8 mouse cellular contexts compared by ENCODE assay signal in genomic region chr7:90444206-90444605, GRCm38 (mm10). TPM values are rescaled to one million over a fixed set of nuclear protein-coding genes. Genes with fewer than 3 reads are reported as not detected.
DNase-seq lines count a peak whose midpoint lies in the region; ATAC-seq lines count a peak whose summit lies in the region.

No protein-coding gene starts in this region.

- no peaks in the 10 kb centered on the region for H3K9me3 ChIP-seq in midbrain, embryonic 16.5 days (replicated peaks; ENCODE audit: control insufficient read depth, low read length, poor library complexity, severe bottlenecking)

- H3K9ac ChIP-seq in midbrain, embryonic 16.5 days (ENCODE audit: low read depth, low read length), result peak overlapping the region; percentile 99

- peak overlapping the region; percentile 83 for H3K4me2 ChIP-seq in midbrain, embryonic 16.5 days (ENCODE audit: low read length)

- no peak overlapping the region for H3K27ac ChIP-seq in midbrain, embryonic 16.5 days (ENCODE audit: low read length)

- ATAC-seq in CD4-positive, CD25-positive, alpha-beta regulatory T cell, adult 4 months, result no peak
- ATAC-seq in midbrain, embryonic 16.5 days, result no peak

- H3K4me1 ChIP-seq in midbrain, embryonic 16.5 days (ENCODE audit: control insufficient read depth, insufficient read depth, low read length), result peaks cover 15% of the 10 kb centered on the region

- H3K4me3 ChIP-seq in midbrain, embryonic 16.5 days (ENCODE audit: low read depth, low read length), result peak overlapping the region; percentile 99

- peak; percentile 39 for DNase-seq in CD4-positive, CD25-positive, alpha-beta regulatory T cell, adult 2 months (ENCODE audit: low read depth, low spot score)
- DNase-seq in thymus, postnatal 4 days, result peak; percentile 18
- no peak for DNase-seq in thymus, postnatal 10 days (ENCODE audit: low spot score in 2 of 2)
- DNase-seq in induced T-regulatory cell, adult 2 months (ENCODE audit: low read depth), result peak; percentile 61
- no peak for DNase-seq in ovary, postnatal 10 days (ENCODE audit: low spot score)
- DNase-seq in frontal cortex, postnatal 36 days (ENCODE audit: low spot score in 2 of 2), result no peak

- H3K27me3 ChIP-seq in midbrain, embryonic 16.5 days (ENCODE audit: control insufficient read depth, insufficient read depth, low read depth, low read length), result no peaks in the 10 kb centered on the region

- H3K36me3 ChIP-seq in midbrain, embryonic 16.5 days (ENCODE audit: control insufficient read depth, insufficient read depth, low read length), result peaks cover 2% of the 10 kb centered on the region; the same call in 1 of the 2 replicates

- WGBS in midbrain, embryonic 16.5 days, result 0% methylated on average over 6 of the region's 6 CpGs

RNA-seq across cellular contexts. Expression of gene Crebzf, which starts 1.7 kb away (rescaled TPM):
- 10 to 100 TPM; 13.7 to 29.0 TPM for polyA plus RNA-seq in CD4-positive, CD25-positive, alpha-beta regulatory T cell, adult 4 months (2017; shearing (Covaris generic))
- 27.8 and 36.1 TPM in 2 replicates for polyA plus RNA-seq in midbrain, embryonic 16.5 days (2015; fragmentation: Nextera tagmentation; extraction: Ambion mirVana)

RNA-seq across cellular contexts. Expression of gene Tmem126a, which starts 12.8 kb away (rescaled TPM):
- polyA plus RNA-seq in CD4-positive, CD25-positive, alpha-beta regulatory T cell, adult 4 months (2017; shearing (Covaris generic)), result 10 to 100 TPM; 67.2 to 77.1 TPM
- polyA plus RNA-seq in midbrain, embryonic 16.5 days (2015; fragmentation: Nextera tagmentation; extraction: Ambion mirVana), result 126 and 128 TPM in 2 replicates

RNA-seq across cellular contexts. Expression of gene Ccdc89, which starts 17.8 kb away (rescaled TPM):
- polyA plus RNA-seq in CD4-positive, CD25-positive, alpha-beta regulatory T cell, adult 4 months (2017; shearing (Covaris generic)), result not detected
- polyA plus RNA-seq in midbrain, embryonic 16.5 days (2015; fragmentation: Nextera tagmentation; extraction: Ambion mirVana), result 2.1 and 2.4 TPM in 2 replicates

RNA-seq across cellular contexts. Expression of gene Tmem126b, which starts 31.6 kb away (rescaled TPM):
- polyA plus RNA-seq in CD4-positive, CD25-positive, alpha-beta regulatory T cell, adult 4 months (2017; shearing (Covaris generic)), result 10 to 100 TPM; 40.1 to 42.2 TPM
- polyA plus RNA-seq in midbrain, embryonic 16.5 days (2015; fragmentation: Nextera tagmentation; extraction: Ambion mirVana), result 46.0 and 47.9 TPM in 2 replicates

RNA-seq across cellular contexts. Expression of gene Dlg2, which starts 32.3 kb away (rescaled TPM):
- polyA plus RNA-seq in CD4-positive, CD25-positive, alpha-beta regulatory T cell, adult 4 months (2017; shearing (Covaris generic)), result under 1 TPM; 0.50 to 0.86 TPM
- 27.1 and 28.8 TPM in 2 replicates for polyA plus RNA-seq in midbrain, embryonic 16.5 days (2015; fragmentation: Nextera tagmentation; extraction: Ambion mirVana)

Comparison
In these comparisons a context has a peak if more than half of its experiments do, and no peak if none do; other contexts are left out.
1. DNase-seq: peak in CD4-positive, CD25-positive, alpha-beta regulatory T cell, adult 2 months (single experiment), thymus, postnatal 4 days (single experiment) and induced T-regulatory cell, adult 2 months (single experiment); none in thymus, postnatal 10 days (0 of 2), ovary, postnatal 10 days (single experiment) and frontal cortex, postnatal 36 days (0 of 2).